Mouse (Mus musculus) limb, embryonic 15.5 days (tissue): ENCODE results near the gene Gm10770. TPM values are rescaled to one million over a fixed set of nuclear protein-coding genes. Genes with fewer than 3 reads are reported as not detected.
"Not testable (repeated sequence)": the region's sequence is repeated elsewhere in the genome, so short reads cannot be mapped to it uniquely, and the experiment has no call there.

Source experiments
- ATAC-seq: fragments of 200-750 bp; cut with Nextera tagmentation; 2 replicates; pipeline ENCODE4 v1.8.0; 2017; ENCODE audit warnings: low read depth, moderate TSS enrichment; ENCODE audit not compliant: insufficient number of reproducible peaks, low FRiP score, low TSS enrichment
- H3K27ac ChIP-seq: fragments of 300-500 bp; sonication (generic); 2 replicates; pipeline ENCODE4 v1.5.1; 2015; ENCODE audit warnings: moderate library complexity, mild to moderate bottlenecking, inconsistent platforms
- H3K27me3 ChIP-seq: fragments of 300-500 bp; sonication (generic); 2 replicates; pipeline ENCODE4 v1.6.1; 2015; ENCODE audit warnings: inconsistent platforms
- H3K36me3 ChIP-seq: fragments of 300-500 bp; sonication (generic); 2 replicates; pipeline ENCODE4 v1.6.1; 2015; ENCODE audit warnings: inconsistent platforms
- H3K4me1 ChIP-seq: fragments of 300-500 bp; sonication (generic); 2 replicates; pipeline ENCODE4 v1.6.1; 2015; ENCODE audit warnings: inconsistent platforms
- H3K4me2 ChIP-seq: fragments of 300-500 bp; sonication (generic); 2 replicates; pipeline ENCODE4 v1.6.1; 2015; ENCODE audit warnings: mild to moderate bottlenecking, inconsistent platforms
- H3K4me3 ChIP-seq: fragments of 300-500 bp; sonication (generic); 2 replicates; pipeline ENCODE4 v1.5.1; 2015; ENCODE audit warnings: mild to moderate bottlenecking, inconsistent platforms
- H3K9ac ChIP-seq: fragments of 300-500 bp; sonication (generic); 2 replicates; pipeline ENCODE4 v1.6.1; 2015; ENCODE audit warnings: inconsistent platforms
- H3K9me3 ChIP-seq: fragments of 300-500 bp; sonication (generic); 2 replicates; pipeline ENCODE4 v1.6.1; 2016; ENCODE audit warnings: inconsistent platforms
- WGBS: fragments of 180-500 bp; shearing (Covaris S2); methylation state at CpG from one replicate; pipeline ENCODE4 v1.1.7; 2015; 5-methylcytosine and 5-hydroxymethylcytosine counted together
- polyA plus RNA-seq: library from polyadenylated mRNA; unstranded; fragments of >200 nt; fragmentation: Nextera tagmentation; extraction: Ambion mirVana; gene quantifications from 2 replicates; pipeline ENCODE4 v1.2.1, GENCODE M21; 2015

Gene Gm10770
- polyA plus RNA-seq, result not detected in 2 replicates

GRCm38 (mm10) chr2:150179579-150179978 lies at the start of gene Gm10770:
Gm10770 (minus strand) TSS chr2:150179679.
- not testable (repeated sequence) for H3K4me1 ChIP-seq, H3K27ac ChIP-seq, H3K4me2 ChIP-seq, H3K9me3 ChIP-seq, H3K4me3 ChIP-seq, H3K36me3 ChIP-seq, H3K27me3 ChIP-seq, ATAC-seq, H3K9ac ChIP-seq
- 76% methylated on average over 4 of the region's 4 CpGs for WGBS

GRCm38 (mm10) chr2:150223263-150223662 lies 43.8 kb upstream of the Gm10770 start:
- not testable (repeated sequence) for H3K4me2 ChIP-seq, H3K4me1 ChIP-seq, ATAC-seq, H3K9ac ChIP-seq, H3K9me3 ChIP-seq, H3K27ac ChIP-seq, H3K36me3 ChIP-seq, H3K27me3 ChIP-seq, H3K4me3 ChIP-seq

- not testable (repeated sequence) for H3K36me3 ChIP-seq, H3K4me1 ChIP-seq, H3K9me3 ChIP-seq, H3K27me3 ChIP-seq, ATAC-seq, H3K9ac ChIP-seq
- WGBS, result 9% methylated on average over 4 of the region's 4 CpGs
- peak overlapping the region; percentile 41 for H3K4me2 ChIP-seq
- peak overlapping the region; percentile 45 for H3K4me3 ChIP-seq
- peak overlapping the region; percentile 59; the same call in 1 of the 2 replicates for H3K27ac ChIP-seq
Observed at GRCm38 (mm10) chr2:150218363-150218725, 38.9 kb upstream of the Gm10770 start.

- not testable (repeated sequence) for H3K9ac ChIP-seq
- peak within 1 kb of the TSS; percentile 59; the same call in 1 of the 2 replicates for H3K27ac ChIP-seq
- 0% methylated on average over 15 of the region's 15 CpGs for WGBS
Observed at GRCm38 (mm10) chr2:150217600-150218362, 38.3 kb upstream of the Gm10770 start, which contains the start of gene Zfp937. Zfp937 (plus strand) TSS chr2:150218073.

GRCm38 (mm10) chr2:150181570-150181999 lies 2.1 kb upstream of the Gm10770 start, which contains the start of gene Gm14139:
Gm14139 (plus strand) TSS chr2:150181755.
- not testable (repeated sequence) for H3K36me3 ChIP-seq, ATAC-seq, H3K4me2 ChIP-seq, H3K4me3 ChIP-seq, H3K9me3 ChIP-seq, H3K9ac ChIP-seq, H3K4me1 ChIP-seq, H3K27me3 ChIP-seq, H3K27ac ChIP-seq
- 72% methylated on average over 7 of the region's 7 CpGs for WGBS

More at GRCm38 (mm10) chr2:150217600-150218362, 38.3 kb upstream of the Gm10770 start, which contains the start of gene Zfp937:
- not testable (repeated sequence) for H3K9me3 ChIP-seq, H3K27me3 ChIP-seq, H3K4me1 ChIP-seq, H3K36me3 ChIP-seq
- Histone ChIP-seq H3K4me3 (peak within 1 kb of the TSS; percentile 45), H3K4me2 (peak within 1 kb of the TSS; percentile 41)
- peak; percentile 98 for ATAC-seq

GRCm38 (mm10) chr2:150181046-150181445 lies 1.6 kb upstream of the Gm10770 start:
- H3K27ac ChIP-seq, H3K36me3 ChIP-seq, H3K4me1 ChIP-seq, ATAC-seq, H3K4me2 ChIP-seq, H3K27me3 ChIP-seq, H3K9me3 ChIP-seq, H3K4me3 ChIP-seq, H3K9ac ChIP-seq: not testable (repeated sequence)

GRCm38 (mm10) chr2:150173833-150174232 lies 5.6 kb downstream of the Gm10770 start:
- H3K36me3 ChIP-seq, result no peaks in the 10 kb centered on the region
- no peak overlapping the region for H3K4me2 ChIP-seq
- ATAC-seq, result no peak
- no peaks in the 10 kb centered on the region for H3K9me3 ChIP-seq
- H3K27me3 ChIP-seq, result no peaks in the 10 kb centered on the region
- no peak overlapping the region for H3K27ac ChIP-seq
- H3K4me3 ChIP-seq, result no peak overlapping the region
- no peaks in the 10 kb centered on the region for H3K4me1 ChIP-seq
- no peak overlapping the region for H3K9ac ChIP-seq

- no peaks in the 10 kb centered on the region for H3K9me3 ChIP-seq
- H3K27me3 ChIP-seq, result no peaks in the 10 kb centered on the region
- ATAC-seq, result no peak
- no peak overlapping the region for H3K27ac ChIP-seq
- no peak overlapping the region for H3K4me3 ChIP-seq
- H3K4me2 ChIP-seq, result no peak overlapping the region
- no peaks in the 10 kb centered on the region for H3K36me3 ChIP-seq
- no peaks in the 10 kb centered on the region for H3K4me1 ChIP-seq
- H3K9ac ChIP-seq, result no peak overlapping the region
Observed at GRCm38 (mm10) chr2:150166703-150167102, 12.8 kb downstream of the Gm10770 start.

- Histone ChIP-seq H3K27ac (peak within 1 kb of the TSS; percentile 81), H3K36me3 (peaks cover 14% of the 10 kb centered on the region), H3K4me1 (peaks cover 7% of the 10 kb centered on the region; the same call in 1 of the 2 replicates), H3K4me2 (peak within 1 kb of the TSS; percentile 49), H3K27me3 (no peaks in the 10 kb centered on the region), H3K4me3 (peak within 1 kb of the TSS; percentile 73), H3K9ac (peak within 1 kb of the TSS; percentile 80), H3K9me3 (no peaks in the 10 kb centered on the region)
- ATAC-seq, result peak; percentile 97
- 0% methylated on average over 13 of the region's 13 CpGs for WGBS
Observed at GRCm38 (mm10) chr2:150136435-150136897, 43.0 kb downstream of the Gm10770 start, which contains the start of gene Zfp120. Zfp120 (minus strand) TSS chr2:150136708.

- 67% methylated on average over 2 of the region's 2 CpGs for WGBS
- Histone ChIP-seq H3K4me2 (no peak overlapping the region), H3K27me3 (no peaks in the 10 kb centered on the region), H3K4me1 (peaks cover 7% of the 10 kb centered on the region; the same call in 1 of the 2 replicates), H3K36me3 (peaks cover 33% of the 10 kb centered on the region), H3K4me3 (no peak overlapping the region), H3K9ac (no peak overlapping the region), H3K27ac (no peak overlapping the region), H3K9me3 (no peaks in the 10 kb centered on the region)
- ATAC-seq, result no peak
Observed at GRCm38 (mm10) chr2:150132773-150133172, 46.7 kb downstream of the Gm10770 start.

- ATAC-seq, H3K4me3 ChIP-seq, H3K4me2 ChIP-seq, H3K4me1 ChIP-seq, H3K27me3 ChIP-seq, H3K9ac ChIP-seq, H3K9me3 ChIP-seq, H3K27ac ChIP-seq: not testable (repeated sequence)
- 86% methylated on average over 1 of the region's 1 CpGs for WGBS
- H3K36me3 ChIP-seq, result peaks cover 36% of the 10 kb centered on the region
Observed at GRCm38 (mm10) chr2:150132002-150132401, 47.5 kb downstream of the Gm10770 start.
